Mouse (Mus musculus): ENCODE measurements around the gene Tpcn1.

Tpcn1 gene

DNA sequence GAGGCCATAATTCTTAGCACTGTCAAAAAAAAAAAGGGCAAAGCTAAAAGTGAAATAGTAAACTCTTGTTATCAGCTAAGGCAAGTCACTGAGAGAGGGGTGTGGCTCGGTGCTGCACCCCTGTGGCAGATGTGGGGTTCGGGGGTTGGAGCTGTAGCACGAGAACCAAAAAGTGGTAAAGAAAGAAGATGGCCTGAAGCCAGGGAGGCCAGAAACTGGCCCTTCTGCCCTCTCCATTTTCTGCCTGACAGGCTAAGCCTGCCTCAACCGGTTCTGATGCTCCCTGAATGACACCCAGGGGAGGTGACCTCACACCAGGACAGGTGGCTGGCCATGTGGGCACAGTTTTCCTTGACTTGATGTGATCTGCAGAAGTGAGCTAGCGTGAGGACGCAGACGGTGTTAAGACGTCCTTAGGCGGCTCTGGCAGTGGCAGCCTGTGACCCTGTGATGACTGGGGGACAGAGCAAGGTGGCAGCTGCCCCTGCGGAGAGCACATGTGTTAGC is 10.5 kb downstream of the Tpcn1 start:
- no peak for DNase-seq

DNA sequence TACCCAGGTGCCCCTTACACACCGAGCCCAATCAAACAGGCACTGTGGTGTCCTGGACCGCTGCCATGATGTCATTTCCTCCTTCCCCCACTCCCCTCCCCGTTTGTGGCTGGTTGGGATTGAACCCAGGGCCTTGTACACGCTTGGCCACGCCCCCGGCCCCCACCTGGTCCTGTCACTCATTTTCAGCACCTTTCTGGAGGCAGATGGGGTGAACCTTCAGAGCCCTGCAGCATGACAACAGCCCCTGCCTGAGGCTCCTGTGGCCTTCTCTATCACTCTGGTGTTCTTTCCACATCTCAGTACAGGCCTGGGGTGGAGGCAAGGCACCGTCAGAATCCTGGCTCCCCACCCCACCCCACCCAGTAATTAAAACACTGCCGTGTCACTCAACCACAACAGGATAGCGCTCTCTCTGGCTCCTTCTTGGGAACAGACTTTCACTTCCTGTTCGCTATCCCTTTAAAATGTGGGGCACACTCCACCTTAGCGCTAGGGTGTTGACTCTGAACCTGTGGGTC is 11.6 kb downstream of the Tpcn1 start:
- no peak for DNase-seq

- DNase-seq = no peak
Measured at GRCm38 (mm10) chr5:120574469-120575063, 13.9 kb downstream of the Tpcn1 start.

- DNase-seq = no peak
Measured at GRCm38 (mm10) chr5:120571056-120571740, 17.3 kb downstream of the Tpcn1 start.

GRCm38 (mm10) chr5:120570289-120570897 is 18.1 kb downstream of the Tpcn1 start:
- no peak for DNase-seq

DNA sequence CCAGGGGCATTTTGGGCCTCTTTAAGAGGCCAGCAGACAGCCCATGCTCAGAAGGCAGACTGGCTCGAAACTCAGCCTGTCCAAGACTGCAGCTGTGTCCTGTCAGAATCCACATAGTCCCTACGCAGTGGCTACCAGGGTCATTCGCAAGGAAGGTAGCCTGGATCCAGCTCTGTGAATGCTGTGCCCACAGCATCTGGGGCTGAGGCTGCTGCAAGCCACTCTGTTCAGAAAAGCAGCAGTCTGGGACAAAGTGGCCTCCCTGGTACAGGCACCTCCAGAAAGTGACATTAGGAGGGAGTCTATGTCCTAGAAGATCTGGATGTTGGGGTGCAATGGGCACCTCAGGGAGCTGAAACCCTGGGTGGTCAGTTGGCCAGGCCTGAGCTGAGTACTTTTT is 18.7 kb downstream of the Tpcn1 start:
- no peak for DNase-seq

GRCm38 (mm10) chr5:120568964-120569363 is 19.5 kb downstream of the Tpcn1 start:
- DNase-seq = no peak

DNA sequence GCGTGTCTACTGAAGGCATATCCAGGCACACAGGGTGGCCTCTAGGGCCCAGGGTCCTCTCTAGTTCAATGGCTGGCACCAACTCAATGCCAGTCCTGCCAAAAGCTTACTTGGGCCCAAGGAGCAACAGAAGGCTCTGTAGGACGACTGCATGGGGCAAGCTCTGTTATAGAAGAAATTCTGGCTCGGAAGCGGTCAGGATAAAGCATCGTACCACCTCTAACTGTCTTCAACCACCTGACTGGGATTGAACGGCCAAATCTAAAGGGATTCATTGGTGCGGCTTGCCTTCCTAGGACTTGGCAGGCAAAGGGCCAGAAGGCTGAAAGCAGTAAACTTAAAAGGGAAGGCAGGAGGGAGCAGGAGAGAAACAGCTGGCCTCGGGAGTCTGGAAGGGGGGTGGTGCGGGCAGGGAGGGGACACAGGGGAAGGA is 20.1 kb downstream of the Tpcn1 start:
- DNase-seq = no peak

GRCm38 (mm10) chr5:120567761-120568211 is 20.7 kb downstream of the Tpcn1 start:
- DNase-seq = no peak

DNA sequence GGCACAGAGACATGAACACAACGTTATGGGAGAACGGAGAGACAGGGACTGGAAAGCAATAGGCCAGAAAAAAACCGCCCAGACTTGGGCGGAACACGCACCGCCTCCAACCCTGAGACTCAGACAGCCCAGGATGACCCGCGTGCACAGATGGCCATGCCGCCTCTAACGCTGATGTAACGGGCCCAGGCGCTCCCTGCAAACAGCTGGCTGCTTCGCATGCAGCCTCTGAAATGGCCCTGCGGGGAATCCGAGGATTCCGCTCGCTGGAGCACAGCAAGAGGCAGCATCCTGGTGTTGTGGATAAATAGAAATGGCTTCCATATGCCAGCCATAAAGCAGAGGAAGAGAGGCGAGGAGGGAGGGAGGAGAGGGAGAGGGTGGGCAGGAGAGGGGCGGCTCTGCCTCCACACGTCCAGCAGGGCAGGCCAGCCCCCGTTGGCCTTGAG is 21.2 kb downstream of the Tpcn1 start:
- peak; percentile 53 for DNase-seq

- DNase-seq = no peak
Measured at GRCm38 (mm10) chr5:120566681-120567252, 21.7 kb downstream of the Tpcn1 start.

DNA sequence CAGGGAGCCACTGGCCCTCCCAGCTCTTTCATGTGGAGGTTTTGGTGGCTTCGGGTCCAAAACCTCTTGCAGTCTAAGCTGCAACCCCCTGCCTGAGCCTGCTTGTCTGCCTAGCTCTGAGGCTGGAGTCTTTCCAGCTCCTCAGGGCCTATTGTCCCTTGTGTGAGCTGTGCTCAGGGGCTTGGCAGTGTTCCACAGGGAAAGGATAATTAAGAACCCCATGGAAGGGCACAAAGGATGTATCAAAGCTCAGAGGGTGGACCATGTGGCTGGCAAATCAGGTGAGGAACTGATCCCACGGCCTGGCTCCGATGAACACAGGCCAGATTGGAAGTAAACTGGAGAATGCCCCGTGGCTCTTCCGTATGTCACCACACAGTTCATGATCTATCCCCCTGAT is 22.4 kb downstream of the Tpcn1 start:
- DNase-seq = peak; percentile 61

- no peak for DNase-seq
Measured at GRCm38 (mm10) chr5:120565171-120565905, 23.1 kb downstream of the Tpcn1 start.

GRCm38 (mm10) chr5:120563914-120564311 is 24.6 kb downstream of the Tpcn1 start:
- no peak for DNase-seq

DNA sequence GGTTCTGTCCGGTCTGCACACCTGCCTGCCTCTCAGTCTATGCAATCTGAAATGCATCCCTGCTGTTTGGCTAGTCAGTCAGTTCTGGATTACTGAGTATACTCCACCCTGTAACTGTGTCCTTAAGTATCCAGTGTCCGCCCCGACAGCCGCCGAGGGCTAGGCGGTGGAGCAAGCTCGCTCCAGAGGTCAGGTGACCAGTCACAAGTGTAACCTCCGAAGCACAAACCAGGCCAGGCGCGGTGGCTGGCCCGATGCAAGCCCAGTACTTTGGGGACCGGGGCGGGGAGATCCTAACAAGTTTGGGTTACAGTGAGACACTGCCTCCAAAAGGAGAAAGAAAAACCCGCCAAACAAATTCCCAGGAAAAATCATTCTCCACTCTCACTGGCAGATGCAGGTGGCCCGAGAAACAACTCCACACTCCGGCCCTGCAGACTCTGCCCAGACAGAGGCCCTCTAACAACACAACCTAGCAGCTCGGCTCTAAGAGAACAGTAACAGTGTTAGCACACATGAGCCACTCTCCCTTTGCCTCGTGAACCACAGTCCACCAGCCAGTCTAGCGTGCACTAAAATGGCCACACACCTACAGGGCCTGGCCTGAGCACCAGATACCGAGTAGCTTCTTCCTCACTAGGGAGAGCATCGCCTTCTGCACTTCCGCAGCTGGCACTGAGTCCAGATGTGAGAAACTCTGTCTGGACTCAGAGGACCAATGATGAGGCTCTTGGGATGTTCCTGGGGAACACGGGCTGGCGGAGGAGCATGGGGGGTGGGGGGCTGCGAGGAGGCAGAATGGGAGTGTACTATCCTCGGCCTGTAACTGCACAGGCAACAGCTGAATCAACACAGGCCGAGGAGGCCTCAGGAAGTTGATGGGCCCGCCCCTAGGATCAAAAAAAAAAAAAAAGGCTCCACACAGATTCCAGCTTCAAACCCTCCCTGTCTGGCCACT is 25.2 kb downstream of the Tpcn1 start:
- no peak for DNase-seq

- peak; percentile 47 for DNase-seq
Measured at GRCm38 (mm10) chr5:120560616-120561311, 27.7 kb downstream of the Tpcn1 start.

- no peak for DNase-seq
Measured at GRCm38 (mm10) chr5:120560129-120560615, 28.3 kb downstream of the Tpcn1 start.

GRCm38 (mm10) chr5:120558762-120559161 is 29.7 kb downstream of the Tpcn1 start:
- no peak for DNase-seq

GRCm38 (mm10) chr5:120558041-120558440 is 30.4 kb downstream of the Tpcn1 start:
- no peak for DNase-seq

GRCm38 (mm10) chr5:120555871-120556270 is 32.6 kb downstream of the Tpcn1 start:
- no peak for DNase-seq
